Mouse (Mus musculus) CH12.LX (cell line): ENCODE measurements at regions not wholly inside any gene's neighbourhood (a gene's known extent, or its start where the extent isn't known, plus 50 kb on each side); places are given as distances from the start of the nearest gene placed in this dataset.

Source experiments
- CTCF ChIP-seq, 2 experiments: IDR thresholded peaks in 1 of 2; conservative IDR thresholded peaks in 1 of 2; 2 replicates each; pipeline ENCODE4 v1.5.1; 2011 to 2012; ENCODE audit warnings: low read depth in 2 of 2, low read length in 2 of 2, improper control_type of control experiment in 1 of 2, inconsistent platforms in 1 of 2, mild to moderate bottlenecking in 1 of 2, moderate library complexity in 1 of 2
- E2F4 ChIP-seq: IDR thresholded peaks from 2 replicates; pipeline ENCODE4 v1.6.1; 2011; ENCODE audit warnings: low read depth, low read length, improper control_type of control experiment; ENCODE audit not compliant: insufficient replicate concordance
- EP300 ChIP-seq: IDR thresholded peaks from 2 replicates; pipeline ENCODE4 v1.6.1; 2011; ENCODE audit warnings: low read length, improper control_type of control experiment
- ETS1 ChIP-seq: conservative IDR thresholded peaks from 2 replicates; pipeline ENCODE4 v1.6.1; 2012; ENCODE audit warnings: low read depth, mild to moderate bottlenecking, inconsistent platforms, low read length, improper control_type of control experiment, moderate library complexity
- HCFC1 ChIP-seq: IDR thresholded peaks from 2 replicates; pipeline ENCODE4 v1.6.1; 2012; ENCODE audit warnings: low read depth, mild to moderate bottlenecking, inconsistent platforms, low read length, improper control_type of control experiment
- MAX ChIP-seq: IDR thresholded peaks from 2 replicates; pipeline ENCODE4 v1.6.1; 2011; ENCODE audit warnings: low read length, improper control_type of control experiment
- NELFE ChIP-seq: IDR thresholded peaks from 2 replicates; pipeline ENCODE4 v1.6.1; 2011; ENCODE audit warnings: low read depth, low read length, improper control_type of control experiment
- POLR2A ChIP-seq: IDR thresholded peaks from 2 replicates; pipeline ENCODE4 v1.6.1; 2011; ENCODE audit warnings: low read depth, mild to moderate bottlenecking, improper control_type of control experiment, low read length
- POLR2AphosphoS2 ChIP-seq: IDR thresholded peaks from 2 replicates; pipeline ENCODE4 v1.6.1; 2011; ENCODE audit warnings: low read depth, low read length, improper control_type of control experiment
- SIN3A ChIP-seq: IDR thresholded peaks from 2 replicates; pipeline ENCODE4 v1.6.1; 2012; ENCODE audit warnings: low read length, improper control_type of control experiment, inconsistent platforms
- USF2 ChIP-seq: conservative IDR thresholded peaks from 2 replicates; pipeline ENCODE4 v1.6.1; 2011; ENCODE audit warnings: low read depth, low read length, improper control_type of control experiment
- ZMIZ1 ChIP-seq: IDR thresholded peaks from 2 replicates; pipeline ENCODE4 v1.6.1; 2012; ENCODE audit warnings: low read depth, mild to moderate bottlenecking, inconsistent platforms, low read length, improper control_type of control experiment

DNA sequence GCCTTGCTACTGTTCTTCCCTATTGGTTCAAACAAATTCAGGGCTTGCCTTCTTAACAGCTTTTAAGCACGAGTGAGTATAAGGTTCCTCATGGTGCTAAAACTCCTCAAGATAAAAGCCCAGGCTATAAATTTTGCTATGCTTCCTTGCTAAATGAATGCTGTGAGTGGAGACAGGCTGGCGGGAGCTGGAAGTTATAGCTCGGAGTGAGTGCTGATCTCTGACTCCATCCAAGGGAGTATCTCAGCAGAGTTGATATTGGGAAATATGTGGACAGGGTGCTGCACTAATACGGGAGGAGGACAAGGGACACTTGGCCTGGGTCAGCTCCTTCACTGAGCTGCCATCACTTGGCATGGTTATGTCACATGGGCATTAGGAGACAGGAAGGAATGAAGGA, 123.5 kb upstream of the Pik3r1 start:
- TF ChIP-seq POLR2A (no peak), HCFC1 (no peak), CTCF (conservative IDR thresholded peaks at IDR 0.05 in 1 of 2, IDR thresholded peaks at IDR 0.05 in 1 of 2; ENCODE audit: low read depth in 2 of 2, low read length in 2 of 2) (no peak), NELFE (no peak), ETS1 (no peak), E2F4 (no peak), POLR2AphosphoS2 (no peak), USF2 (no peak), EP300 (no peak), MAX (no peak), ZMIZ1 (no peak), SIN3A (no peak)
